Mouse (Mus musculus): ENCODE measurements around the gene Gm21170. TPM values are rescaled to one million over a fixed set of nuclear protein-coding genes. Genes with fewer than 3 reads are reported as not detected.
"Not testable (repeated sequence)": the region's sequence is repeated elsewhere in the genome, so short reads cannot be mapped to it uniquely, and the experiment has no call there.

Gm21170 gene
- not detected in 2 replicates for polyA plus RNA-seq (2015; fragmentation: Nextera tagmentation; extraction: Ambion mirVana)

- H3K36me3 ChIP-seq (ENCODE audit: control insufficient read depth, insufficient read depth, low read length); H3K4me2 ChIP-seq (ENCODE audit: low read length); H3K9ac ChIP-seq (ENCODE audit: low read depth, low read length); H3K4me1 ChIP-seq (ENCODE audit: control insufficient read depth, insufficient read depth, low read length); ATAC-seq; H3K27me3 ChIP-seq (ENCODE audit: control insufficient read depth, insufficient read depth, low read depth, low read length); H3K4me3 ChIP-seq (ENCODE audit: low read depth, low read length); H3K9me3 ChIP-seq (replicated peaks; ENCODE audit: control insufficient read depth, low read length, poor library complexity, severe bottlenecking); H3K27ac ChIP-seq (ENCODE audit: low read length): not testable (repeated sequence)
- whole genome bisulfite sequencing: no CpG with 5 or more reads among the region's 2 CpGs
These were observed at the start of gene Gm21170 for GRCm38 (mm10) chrY:47690998-47691397. Gene Gm21170, minus strand, starts transcription at chrY:47691098.

Other genes starting within 250 kb of the Gm21170 start
- not detected in 2 replicates for gene Gm21256, start 240.1 kb downstream of the Gm21170 start, polyA plus RNA-seq (2015; fragmentation: Nextera tagmentation; extraction: Ambion mirVana)